In the genomic region with DNA sequence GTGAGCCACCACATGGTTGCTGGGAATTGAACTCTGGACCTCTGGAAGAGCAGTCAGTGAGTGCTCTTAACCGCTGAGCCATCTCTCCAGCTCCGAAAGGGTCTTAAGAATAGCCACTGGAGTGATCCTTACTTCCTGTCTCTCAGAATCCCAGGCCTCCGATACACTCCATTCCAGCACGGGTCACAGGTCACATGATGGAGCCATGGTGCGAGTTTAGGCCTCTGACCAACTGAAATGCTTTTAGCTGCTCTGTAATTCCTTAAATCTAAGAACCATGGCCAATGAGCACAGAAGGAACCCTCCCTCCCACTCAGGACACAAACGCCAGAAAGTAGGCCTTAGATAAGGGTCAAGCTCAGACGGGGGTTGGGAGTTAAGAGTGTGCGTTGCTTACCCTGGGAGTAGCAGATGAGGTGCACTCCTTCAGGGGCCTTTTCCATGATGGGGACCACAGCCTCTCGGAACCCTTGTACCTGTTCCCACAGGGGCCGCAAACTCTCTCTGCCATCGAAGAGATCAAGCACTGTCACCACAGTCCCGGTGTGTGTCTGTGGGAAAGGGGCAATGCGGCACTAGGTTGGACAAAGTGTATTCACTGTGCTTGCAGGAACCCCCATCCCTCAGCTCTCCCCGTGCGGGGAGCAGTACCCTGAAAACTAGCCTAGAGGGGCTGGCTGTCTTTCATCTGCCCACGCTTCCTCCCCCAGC, we compare ENCODE assay signal across 8 mouse cellular contexts. TPM values are rescaled to one million over a fixed set of nuclear protein-coding genes. Genes with fewer than 3 reads are reported as not detected.
A peak's percentile ranks its signal among the peaks of the same experiment; 100 is the strongest.
DNase-seq lines count a peak whose midpoint lies in the region; ATAC-seq lines count a peak whose summit lies in the region.

No protein-coding gene starts in this region.

- peaks cover 16% of the 10 kb centered on the region for H3K27me3 ChIP-seq in kidney, embryonic 14.5 days (ENCODE audit: control insufficient read depth, insufficient read depth, low read length)
- H3K27me3 ChIP-seq in embryonic facial prominence, embryonic 13.5 days: peaks cover 20% of the 10 kb centered on the region
- H3K27me3 ChIP-seq in intestine, embryonic 14.5 days (replicated peaks; ENCODE audit: control insufficient read depth, insufficient read depth, low read length): peaks cover 20% of the 10 kb centered on the region
- H3K27me3 ChIP-seq in midbrain, embryonic 16.5 days (ENCODE audit: control insufficient read depth, insufficient read depth, low read depth, low read length): no peaks in the 10 kb centered on the region

- H3K4me3 ChIP-seq in kidney, embryonic 14.5 days (ENCODE audit: low read length): peak overlapping the region; percentile 61
- peak overlapping the region; percentile 82 for H3K4me3 ChIP-seq in embryonic facial prominence, embryonic 13.5 days
- peak overlapping the region; percentile 71 for H3K4me3 ChIP-seq in intestine, embryonic 14.5 days (ENCODE audit: low read depth, low read length)
- peak overlapping the region; percentile 73 for H3K4me3 ChIP-seq in midbrain, embryonic 16.5 days (ENCODE audit: low read depth, low read length)

- H3K36me3 ChIP-seq in kidney, embryonic 14.5 days (ENCODE audit: control insufficient read depth, insufficient read depth, low read length): peaks cover 17% of the 10 kb centered on the region; the same call in 1 of the 2 replicates
- peaks cover 35% of the 10 kb centered on the region for H3K36me3 ChIP-seq in embryonic facial prominence, embryonic 13.5 days
- H3K36me3 ChIP-seq in intestine, embryonic 14.5 days (ENCODE audit: control insufficient read depth, insufficient read depth, low read length): peaks cover 27% of the 10 kb centered on the region
- no peaks in the 10 kb centered on the region for H3K36me3 ChIP-seq in midbrain, embryonic 16.5 days (ENCODE audit: control insufficient read depth, insufficient read depth, low read length)

- H3K4me2 ChIP-seq in kidney, embryonic 14.5 days (replicated peaks; ENCODE audit: low read depth, low read length): peak overlapping the region; percentile 89
- H3K4me2 ChIP-seq in embryonic facial prominence, embryonic 13.5 days: peak overlapping the region; percentile 91
- peak overlapping the region; percentile 76 for H3K4me2 ChIP-seq in intestine, embryonic 14.5 days (ENCODE audit: low read length)
- peak overlapping the region; percentile 92 for H3K4me2 ChIP-seq in midbrain, embryonic 16.5 days (ENCODE audit: low read length)

- no peak for DNase-seq in kidney, postnatal 10 days
- no peak for DNase-seq in intestine, embryonic 14.5 days (ENCODE audit: low spot score)
- DNase-seq in layer of hippocampus, postnatal 25 days (ENCODE audit: extremely low spot score in 1 of 2, low spot score in 1 of 2): no peak
- DNase-seq in B cell, adult 2 months: no peak
- DNase-seq in adrenal gland, adult 18-20 months (ENCODE audit: low spot score in 2 of 2): no peak

- no peak for ATAC-seq in kidney, embryonic 14.5 days (ENCODE audit: low FRiP score, low TSS enrichment)
- ATAC-seq in embryonic facial prominence, embryonic 13.5 days (ENCODE audit: insufficient number of reproducible peaks, insufficient read depth, low FRiP score, low TSS enrichment, low read depth): no peak
- no peak for ATAC-seq in intestine, embryonic 14.5 days (replicated peaks; ENCODE audit: low FRiP score, low TSS enrichment, low read depth)
- no peak; the same call in 1 of the 2 replicates for ATAC-seq in midbrain, embryonic 16.5 days

- H3K9ac ChIP-seq in kidney, embryonic 14.5 days (ENCODE audit: low read depth, low read length): peak overlapping the region; percentile 75; the same call in 1 of the 2 replicates
- H3K9ac ChIP-seq in embryonic facial prominence, embryonic 13.5 days: peak overlapping the region; percentile 83
- H3K9ac ChIP-seq in intestine, embryonic 14.5 days (ENCODE audit: low read length): peak overlapping the region; percentile 51
- peak overlapping the region; percentile 78 for H3K9ac ChIP-seq in midbrain, embryonic 16.5 days (ENCODE audit: low read depth, low read length)

- H3K9me3 ChIP-seq in kidney, embryonic 14.5 days (ENCODE audit: control insufficient read depth, low read length): no peaks in the 10 kb centered on the region
- no peaks in the 10 kb centered on the region for H3K9me3 ChIP-seq in embryonic facial prominence, embryonic 13.5 days
- H3K9me3 ChIP-seq in intestine, embryonic 14.5 days (ENCODE audit: control insufficient read depth, low read length): no peaks in the 10 kb centered on the region
- H3K9me3 ChIP-seq in midbrain, embryonic 16.5 days (replicated peaks; ENCODE audit: control insufficient read depth, low read length, poor library complexity, severe bottlenecking): no peaks in the 10 kb centered on the region

- WGBS in kidney, embryonic 14.5 days: 50% methylated on average over 16 of the region's 16 CpGs
- 52% methylated on average over 16 of the region's 16 CpGs for WGBS in embryonic facial prominence, embryonic 13.5 days
- WGBS in intestine, embryonic 14.5 days: 51% methylated on average over 16 of the region's 16 CpGs
- WGBS in midbrain, embryonic 16.5 days: 52% methylated on average over 16 of the region's 16 CpGs

- peaks cover 35% of the 10 kb centered on the region for H3K4me1 ChIP-seq in kidney, embryonic 14.5 days (ENCODE audit: control insufficient read depth, insufficient read depth, low read length)
- peaks cover 47% of the 10 kb centered on the region for H3K4me1 ChIP-seq in embryonic facial prominence, embryonic 13.5 days
- H3K4me1 ChIP-seq in intestine, embryonic 14.5 days (replicated peaks; ENCODE audit: control insufficient read depth, insufficient read depth, low read length): peaks cover 34% of the 10 kb centered on the region
- H3K4me1 ChIP-seq in midbrain, embryonic 16.5 days (ENCODE audit: control insufficient read depth, insufficient read depth, low read length): peaks cover 38% of the 10 kb centered on the region

- peak overlapping the region; percentile 96 for H3K27ac ChIP-seq in kidney, embryonic 14.5 days (ENCODE audit: low read depth, low read length)
- H3K27ac ChIP-seq in embryonic facial prominence, embryonic 13.5 days: peak overlapping the region; percentile 97
- peak overlapping the region; percentile 95 for H3K27ac ChIP-seq in intestine, embryonic 14.5 days (ENCODE audit: low read depth)
- H3K27ac ChIP-seq in midbrain, embryonic 16.5 days (ENCODE audit: low read length): peak overlapping the region; percentile 85

RNA-seq across cellular contexts. Expression of gene Ppt2, which starts 2.1 kb away (rescaled TPM):
- polyA plus RNA-seq in kidney, embryonic 14.5 days (2014; fragmentation: Nextera tagmentation; extraction: Ambion mirVana): 33.5 and 39.1 TPM in 2 replicates
- 21.6 and 22.2 TPM in 2 replicates for polyA plus RNA-seq in embryonic facial prominence, embryonic 13.5 days (2015; fragmentation: Nextera tagmentation; extraction: Ambion mirVana)
- polyA plus RNA-seq in intestine, embryonic 14.5 days (2014; fragmentation: Nextera tagmentation; extraction: Ambion mirVana): 34.8 and 35.1 TPM in 2 replicates
- 19.9 and 21.0 TPM in 2 replicates for polyA plus RNA-seq in midbrain, embryonic 16.5 days (2015; fragmentation: Nextera tagmentation; extraction: Ambion mirVana)
- total RNA-seq in layer of hippocampus, postnatal 25 days (2021): 10 to 100 TPM; 42.4 to 48.4 TPM
- total RNA-seq in adrenal gland, adult 18-20 months (2021): 10 to 100 TPM; 56.9 to 71.5 TPM

RNA-seq across cellular contexts. Expression of gene Prrt1, which starts 3.1 kb away (rescaled TPM):
- polyA plus RNA-seq in kidney, embryonic 14.5 days (2014; fragmentation: Nextera tagmentation; extraction: Ambion mirVana): 0.16 and 0.18 TPM in 2 replicates
- 0.55 and 0.78 TPM in 2 replicates for polyA plus RNA-seq in embryonic facial prominence, embryonic 13.5 days (2015; fragmentation: Nextera tagmentation; extraction: Ambion mirVana)
- polyA plus RNA-seq in intestine, embryonic 14.5 days (2014; fragmentation: Nextera tagmentation; extraction: Ambion mirVana): 0.46 and 0.53 TPM in 2 replicates
- polyA plus RNA-seq in midbrain, embryonic 16.5 days (2015; fragmentation: Nextera tagmentation; extraction: Ambion mirVana): 10.3 and 11.5 TPM in 2 replicates
- total RNA-seq in layer of hippocampus, postnatal 25 days (2021): 100 to 1,000 TPM; 259 to 330 TPM
- 10 to 100 TPM; 10.4 to 17.9 TPM for total RNA-seq in adrenal gland, adult 18-20 months (2021)

RNA-seq across cellular contexts. Expression of gene Egfl8, which starts 10.4 kb away (rescaled TPM):
- 3.2 and 3.6 TPM in 2 replicates for polyA plus RNA-seq in kidney, embryonic 14.5 days (2014; fragmentation: Nextera tagmentation; extraction: Ambion mirVana)
- polyA plus RNA-seq in embryonic facial prominence, embryonic 13.5 days (2015; fragmentation: Nextera tagmentation; extraction: Ambion mirVana): 7.5 and 10.2 TPM in 2 replicates
- 2.4 and 2.8 TPM in 2 replicates for polyA plus RNA-seq in intestine, embryonic 14.5 days (2014; fragmentation: Nextera tagmentation; extraction: Ambion mirVana)
- polyA plus RNA-seq in midbrain, embryonic 16.5 days (2015; fragmentation: Nextera tagmentation; extraction: Ambion mirVana): 6.1 and 6.3 TPM in 2 replicates
- 1 to 10 TPM; 2.1 to 3.7 TPM for total RNA-seq in layer of hippocampus, postnatal 25 days (2021)
- total RNA-seq in adrenal gland, adult 18-20 months (2021): 1 to 10 TPM; 1.9 to 3.9 TPM

RNA-seq across cellular contexts. Expression of gene Fkbpl, which starts 18.3 kb away (rescaled TPM):
- 14.8 and 16.5 TPM in 2 replicates for polyA plus RNA-seq in kidney, embryonic 14.5 days (2014; fragmentation: Nextera tagmentation; extraction: Ambion mirVana)
- polyA plus RNA-seq in embryonic facial prominence, embryonic 13.5 days (2015; fragmentation: Nextera tagmentation; extraction: Ambion mirVana): 15.0 and 18.0 TPM in 2 replicates
- polyA plus RNA-seq in intestine, embryonic 14.5 days (2014; fragmentation: Nextera tagmentation; extraction: Ambion mirVana): 10.8 and 13.0 TPM in 2 replicates
- polyA plus RNA-seq in midbrain, embryonic 16.5 days (2015; fragmentation: Nextera tagmentation; extraction: Ambion mirVana): 15.4 and 17.9 TPM in 2 replicates
- total RNA-seq in layer of hippocampus, postnatal 25 days (2021): 10 to 100 TPM; 14.1 to 14.9 TPM
- 10 to 100 TPM; 12.8 to 17.5 TPM for total RNA-seq in adrenal gland, adult 18-20 months (2021)

RNA-seq across cellular contexts. Expression of gene Atf6b, which starts 20.7 kb away (rescaled TPM):
- polyA plus RNA-seq in kidney, embryonic 14.5 days (2014; fragmentation: Nextera tagmentation; extraction: Ambion mirVana): 54.6 and 61.7 TPM in 2 replicates
- 97.8 and 106 TPM in 2 replicates for polyA plus RNA-seq in embryonic facial prominence, embryonic 13.5 days (2015; fragmentation: Nextera tagmentation; extraction: Ambion mirVana)
- 59.8 and 62.2 TPM in 2 replicates for polyA plus RNA-seq in intestine, embryonic 14.5 days (2014; fragmentation: Nextera tagmentation; extraction: Ambion mirVana)
- 119 and 123 TPM in 2 replicates for polyA plus RNA-seq in midbrain, embryonic 16.5 days (2015; fragmentation: Nextera tagmentation; extraction: Ambion mirVana)
- total RNA-seq in layer of hippocampus, postnatal 25 days (2021): 100 to 1,000 TPM in 1 of 2 experiments, 10 to 100 TPM in 1; 97.1 to 102 TPM
- total RNA-seq in adrenal gland, adult 18-20 months (2021): 10 to 100 TPM; 46.5 to 48.6 TPM
